Mouse (Mus musculus) retina, postnatal 1 day (tissue): Measurements from ENCODE around the gene Zmynd10.

ENCODE experiments used
- DNase-seq: peaks from one replicate; pipeline ENCODE4 v3.0.0-alpha.2; 2012

Gene Zmynd10

GRCm38 (mm10) chr9:107581584-107581983, 34.5 kb downstream of the Zmynd10 start:
- no peak for DNase-seq

DNA sequence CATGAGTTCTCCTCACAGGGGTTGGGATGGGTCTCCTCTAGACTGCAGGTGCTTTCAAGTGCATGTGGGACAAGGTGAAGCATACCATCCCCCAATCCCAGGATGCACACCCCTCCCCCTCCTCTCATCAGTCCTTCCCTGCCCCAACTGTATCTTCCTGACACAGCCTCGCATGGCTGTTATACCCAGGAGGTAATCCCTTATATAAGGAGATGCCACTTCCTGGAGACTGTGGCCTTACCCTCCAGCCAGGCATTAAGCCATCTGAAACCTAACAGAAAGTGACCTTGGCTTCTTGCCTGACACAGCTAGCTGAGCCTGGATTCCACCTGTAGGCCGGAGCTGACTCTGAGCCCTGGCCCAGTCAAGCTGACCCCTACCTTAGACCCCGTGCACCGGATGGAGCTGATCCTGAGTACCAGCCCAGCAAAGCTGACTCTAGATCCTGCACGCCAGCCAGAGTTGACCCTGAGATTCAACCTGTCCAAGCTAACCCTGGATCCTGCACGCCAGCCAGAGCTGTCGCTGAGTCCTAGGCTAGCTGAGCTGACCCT, 35.5 kb downstream of the Zmynd10 start:
- no peak for DNase-seq

DNA sequence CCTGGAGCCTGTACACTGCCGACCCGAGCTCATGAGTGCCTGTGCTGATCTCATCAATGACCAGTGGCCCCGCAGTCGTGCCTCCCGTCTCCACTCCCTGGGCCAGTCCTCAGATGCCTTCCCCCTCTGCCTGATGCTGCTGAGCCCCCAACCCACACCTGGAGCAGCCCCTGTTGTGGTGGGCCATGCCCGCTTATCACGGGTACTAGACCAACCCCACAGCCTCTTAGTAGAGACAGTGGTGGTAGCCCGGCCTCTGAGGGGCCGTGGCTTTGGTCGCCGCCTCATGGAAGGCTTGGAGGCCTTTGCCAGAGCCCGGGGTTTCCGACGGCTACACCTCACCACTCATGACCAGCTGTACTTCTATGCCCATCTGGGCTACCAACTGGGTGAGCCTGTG, 36.1 kb downstream of the Zmynd10 start:
- DNase-seq: no peak

GRCm38 (mm10) chr9:107586504-107586903, 39.4 kb downstream of the Zmynd10 start:
- DNase-seq: no peak

DNA sequence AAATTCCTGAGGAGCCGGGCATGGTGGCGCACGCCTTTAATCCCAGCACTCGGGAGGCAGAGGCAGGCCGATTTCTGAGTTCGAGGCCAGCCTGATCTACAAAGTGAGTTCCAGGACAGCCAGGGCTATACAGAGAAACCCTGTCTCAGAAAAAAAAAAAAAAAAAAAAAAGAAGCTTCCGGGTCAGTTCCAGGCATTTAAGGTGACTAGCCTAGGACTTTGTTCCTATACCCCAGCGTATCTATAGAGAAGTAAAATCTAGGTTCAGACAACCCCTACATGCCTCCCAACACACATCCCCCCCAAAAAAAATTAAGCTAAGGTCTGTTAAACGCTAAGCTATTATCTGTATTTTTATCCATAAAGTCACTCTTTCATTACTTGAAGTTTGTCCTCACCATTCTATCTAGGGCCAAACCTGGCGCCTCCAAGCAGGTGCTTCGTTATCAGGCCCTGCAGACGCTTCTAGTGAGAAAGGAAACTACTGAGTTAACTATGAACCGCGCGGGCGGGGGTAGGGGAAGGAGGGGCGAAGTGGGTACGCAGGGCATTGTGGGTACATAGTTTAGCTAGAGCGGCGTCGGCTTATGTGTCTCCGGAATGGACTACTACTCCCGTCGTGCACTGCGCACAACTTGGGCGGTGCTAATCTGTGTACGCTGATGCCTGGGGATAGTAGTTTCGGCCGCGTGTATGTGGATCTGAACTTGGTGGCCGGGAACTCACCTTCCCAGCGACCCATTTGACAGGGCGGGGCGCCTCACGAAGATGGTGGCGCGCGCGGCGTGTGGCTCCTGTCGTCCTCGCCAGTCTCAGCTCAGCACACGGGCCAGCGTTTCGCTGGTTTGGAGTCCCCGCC, 40.1 kb downstream of the Zmynd10 start, which contains the start of gene Ifrd2:
Gene Ifrd2 (plus strand): TSS at position 669 of the 859 bp plus-strand sequence.
- DNase-seq: peak; percentile 100

DNA sequence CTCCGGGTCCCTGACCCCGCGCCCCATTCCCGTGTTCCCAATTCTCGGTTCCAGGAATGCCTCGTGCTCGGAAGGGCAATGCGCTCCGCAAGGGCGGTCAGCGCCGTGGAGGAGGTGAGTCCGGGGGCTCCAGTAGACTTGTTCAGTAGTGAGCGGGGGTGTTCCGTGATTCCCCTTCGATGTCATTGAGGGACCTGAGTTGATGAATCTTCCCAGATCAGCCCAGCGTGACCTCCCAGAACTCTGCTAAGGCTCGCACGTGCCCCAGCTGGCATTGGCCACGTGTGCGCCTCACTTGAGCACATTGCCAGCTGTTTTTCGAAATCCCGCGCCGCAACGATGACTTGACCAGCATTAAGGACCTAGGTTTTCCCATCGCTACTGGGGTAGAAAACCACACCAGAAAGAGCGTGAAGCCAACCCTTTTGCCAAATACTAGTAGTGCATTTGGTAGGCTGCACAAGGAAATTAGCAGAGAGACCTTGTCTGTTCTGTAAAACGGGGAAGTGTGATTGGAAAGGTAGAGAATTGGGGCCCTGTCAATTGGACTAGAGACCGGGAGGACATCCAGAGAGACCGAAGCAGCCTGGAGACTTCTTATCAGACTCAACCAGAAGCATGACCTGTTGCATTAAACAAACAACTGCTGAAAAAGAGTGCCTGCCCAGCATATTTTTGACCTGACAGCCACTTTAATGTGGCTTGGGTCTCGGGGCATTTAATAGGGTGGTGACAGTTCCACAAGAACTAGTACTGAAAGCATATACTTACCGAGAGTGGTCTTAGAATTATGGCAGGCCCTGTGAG, 40.9 kb downstream of the Zmynd10 start:
- DNase-seq: no peak

DNA sequence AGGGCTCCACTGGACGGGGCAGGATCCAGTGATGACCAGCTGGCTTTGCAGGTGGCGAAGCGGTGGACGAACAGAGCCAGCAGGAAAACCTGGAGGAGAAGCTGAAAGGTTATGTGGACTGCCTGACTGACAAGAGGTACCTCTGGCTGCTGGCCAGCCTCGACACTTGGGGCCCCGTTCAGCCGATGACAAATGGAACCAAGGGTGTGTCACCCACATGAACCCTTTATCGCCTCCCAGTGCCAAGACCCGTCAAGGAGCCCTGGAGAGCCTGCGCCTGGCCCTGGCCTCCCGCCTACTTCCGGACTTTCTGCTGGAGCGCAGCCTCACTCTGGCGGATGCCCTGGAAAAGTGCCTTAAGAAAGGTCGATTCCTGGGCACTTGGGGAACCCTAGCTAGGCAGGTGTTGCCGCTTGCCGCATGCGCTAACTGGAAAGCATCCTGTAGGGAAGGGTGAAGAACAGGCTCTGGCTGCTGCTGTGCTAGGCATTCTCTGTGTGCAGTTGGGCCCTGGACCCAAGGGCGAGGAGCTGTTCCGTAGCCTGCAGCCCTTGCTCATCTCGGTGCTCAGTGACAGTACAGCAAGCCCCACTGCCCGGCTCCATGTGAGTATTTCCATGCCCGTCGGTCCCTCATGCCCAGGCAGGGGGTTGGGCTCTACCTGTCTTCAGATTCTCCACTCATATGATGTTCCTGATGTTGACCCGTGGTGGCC, 43.1 kb downstream of the Zmynd10 start:
- no peak for DNase-seq

DNA sequence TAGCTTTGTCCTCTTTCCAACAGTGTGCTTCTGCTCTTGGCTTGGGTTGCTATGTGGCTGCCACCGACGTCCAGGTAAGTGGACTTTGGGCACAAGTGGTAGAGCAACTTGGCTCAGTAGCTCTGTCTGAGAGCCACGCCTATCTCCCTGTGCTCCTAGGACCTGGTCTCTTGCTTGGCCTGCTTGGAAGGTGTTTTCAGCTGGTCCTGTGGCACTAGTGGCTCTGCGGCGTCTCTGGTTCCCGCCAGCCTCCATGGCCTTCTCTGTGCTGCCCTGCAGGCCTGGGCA, 43.6 kb downstream of the Zmynd10 start:
- DNase-seq: no peak

- peak; percentile 63 for DNase-seq
These were observed 46.2 kb downstream of the Zmynd10 start for GRCm38 (mm10) chr9:107593101-107593976.

- DNase-seq: no peak
These were observed 47.4 kb downstream of the Zmynd10 start for GRCm38 (mm10) chr9:107594281-107595062.

- no peak for DNase-seq
These were observed 49.8 kb downstream of the Zmynd10 start for GRCm38 (mm10) chr9:107596619-107597569.

GRCm38 (mm10) chr9:107598385-107598784, 51.3 kb downstream of the Zmynd10 start:
- DNase-seq: no peak

GRCm38 (mm10) chr9:107599433-107599832, 52.3 kb downstream of the Zmynd10 start:
- DNase-seq: no peak

GRCm38 (mm10) chr9:107599842-107600241, 52.7 kb downstream of the Zmynd10 start:
- peak; percentile 73 for DNase-seq

GRCm38 (mm10) chr9:107600745-107601144, 53.6 kb downstream of the Zmynd10 start:
- DNase-seq: no peak
